Mouse (Mus musculus): ENCODE data around the gene Grm5. TPM values are rescaled to one million over a fixed set of nuclear protein-coding genes. Genes with fewer than 3 reads are reported as not detected.

The Grm5 gene
- polyA plus RNA-seq, 1 experiment from 2014 or later, result 29.9 TPM

DNA sequence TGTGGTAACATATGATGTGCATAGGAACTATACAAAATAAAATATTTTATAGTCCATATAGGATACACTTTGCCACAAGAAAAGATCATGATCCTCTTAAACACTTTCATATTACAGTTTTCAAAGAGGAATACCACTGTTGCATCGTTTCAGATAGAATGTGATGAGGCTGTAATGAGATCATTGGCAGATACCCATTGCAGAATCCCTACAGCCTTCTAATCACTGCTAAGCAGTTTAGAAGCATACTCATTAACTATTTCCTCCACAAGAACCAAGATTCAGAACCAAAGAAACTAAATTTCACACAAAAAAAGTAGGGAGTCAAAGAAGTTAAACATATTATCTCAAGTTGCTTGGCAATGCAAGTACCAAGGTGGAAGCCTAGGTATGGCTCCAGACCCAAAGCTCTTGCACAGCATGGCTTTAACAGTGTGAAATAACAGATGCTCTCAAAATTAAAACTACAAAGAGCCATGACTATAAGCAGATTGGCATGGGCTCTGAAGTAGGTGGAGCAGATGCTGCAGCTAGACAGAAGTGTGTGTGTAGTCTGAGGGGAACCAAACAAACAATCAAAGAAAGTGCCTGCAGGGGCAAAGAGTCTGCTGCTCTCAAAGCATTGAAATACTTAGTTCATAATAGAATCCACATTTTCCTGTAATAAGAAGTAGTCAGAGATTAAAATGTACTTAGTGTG lies 575.7 kb downstream of the Grm5 start:
- Histone ChIP-seq H3K9me3 (ENCODE audit: control insufficient read depth, low read length) (no peaks in the 10 kb centered on the region), H3K4me3 (replicated peaks; ENCODE audit: low read depth, low read length) (no peak overlapping the region), H3K36me3 (ENCODE audit: control insufficient read depth, insufficient read depth, low read length) (no peaks in the 10 kb centered on the region), H3K27ac (replicated peaks; ENCODE audit: low read depth, low read length) (no peak overlapping the region), H3K4me2 (ENCODE audit: low read length) (no peak overlapping the region), H3K9ac (replicated peaks; ENCODE audit: low read length) (no peak overlapping the region), H3K27me3 (ENCODE audit: control insufficient read depth, insufficient read depth, low read length) (no peaks in the 10 kb centered on the region), H3K4me1 (ENCODE audit: control insufficient read depth, insufficient read depth, low read length) (no peaks in the 10 kb centered on the region)
- DNase-seq (no peak), ATAC-seq (ENCODE audit: low FRiP score, low TSS enrichment) (no peak; the same call in 1 of the 2 replicates)
- 73% methylated on average over 1 of the region's 1 CpGs for WGBS

DNA sequence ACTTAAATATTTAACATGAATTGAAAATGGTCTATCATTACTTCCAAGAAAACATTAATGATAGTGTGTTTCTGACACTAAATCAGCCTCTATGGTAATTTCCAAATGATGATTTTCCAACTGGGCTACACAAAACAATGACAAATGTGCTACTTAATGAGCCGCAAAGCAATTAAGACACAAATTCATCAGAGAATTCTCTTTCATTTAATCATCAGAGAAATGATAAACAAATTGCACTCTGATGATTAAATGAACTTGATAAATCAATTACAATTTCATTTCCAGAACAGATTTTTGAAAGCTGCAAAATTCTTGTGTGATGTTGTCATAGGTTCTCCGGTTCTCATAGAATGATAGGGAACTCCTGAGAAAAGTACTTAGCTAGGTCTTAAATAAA lies 577.6 kb downstream of the Grm5 start:
- ATAC-seq (ENCODE audit: low FRiP score, low TSS enrichment), result no peak
- no peak overlapping the region for H3K27ac ChIP-seq (replicated peaks; ENCODE audit: low read depth, low read length)
- H3K27me3 ChIP-seq (ENCODE audit: control insufficient read depth, insufficient read depth, low read length), result no peaks in the 10 kb centered on the region
- no peak for DNase-seq
- H3K9me3 ChIP-seq (ENCODE audit: control insufficient read depth, low read length), result no peaks in the 10 kb centered on the region
- no peaks in the 10 kb centered on the region for H3K36me3 ChIP-seq (ENCODE audit: control insufficient read depth, insufficient read depth, low read length)
- no peak overlapping the region for H3K4me3 ChIP-seq (replicated peaks; ENCODE audit: low read depth, low read length)
- H3K4me1 ChIP-seq (ENCODE audit: control insufficient read depth, insufficient read depth, low read length), result no peaks in the 10 kb centered on the region
- H3K4me2 ChIP-seq (ENCODE audit: low read length), result no peak overlapping the region
- no peak overlapping the region for H3K9ac ChIP-seq (replicated peaks; ENCODE audit: low read length)
- 95% methylated on average over 2 of the region's 2 CpGs for WGBS

Other genes with a start within 250 kb of the Grm5 start
- 0.16 TPM in 1 of 2 replicates, not detected in the other for gene Tyr, start 90.7 kb upstream of the Grm5 start, polyA plus RNA-seq (2014; fragmentation: Nextera tagmentation; extraction: Ambion mirVana)

Measured in midbrain, embryonic 14.5 days (tissue).